Mouse (Mus musculus) CD4-positive helper T cell, adult 2 months (primary cell): Measurements from ENCODE around the gene Enpp6.
A peak's percentile ranks its signal among the peaks of the same experiment; 100 is the strongest.
"Not testable (repeated sequence)": the region's sequence is repeated elsewhere in the genome, so short reads cannot be mapped to it uniquely, and the experiment has no call there.

Experiments
- DNase-seq: peaks from one replicate; pipeline ENCODE4 v3.0.0-alpha.2; 2012; ENCODE audit warnings: low read depth, missing footprints, low spot score

The Enpp6 gene

DNA sequence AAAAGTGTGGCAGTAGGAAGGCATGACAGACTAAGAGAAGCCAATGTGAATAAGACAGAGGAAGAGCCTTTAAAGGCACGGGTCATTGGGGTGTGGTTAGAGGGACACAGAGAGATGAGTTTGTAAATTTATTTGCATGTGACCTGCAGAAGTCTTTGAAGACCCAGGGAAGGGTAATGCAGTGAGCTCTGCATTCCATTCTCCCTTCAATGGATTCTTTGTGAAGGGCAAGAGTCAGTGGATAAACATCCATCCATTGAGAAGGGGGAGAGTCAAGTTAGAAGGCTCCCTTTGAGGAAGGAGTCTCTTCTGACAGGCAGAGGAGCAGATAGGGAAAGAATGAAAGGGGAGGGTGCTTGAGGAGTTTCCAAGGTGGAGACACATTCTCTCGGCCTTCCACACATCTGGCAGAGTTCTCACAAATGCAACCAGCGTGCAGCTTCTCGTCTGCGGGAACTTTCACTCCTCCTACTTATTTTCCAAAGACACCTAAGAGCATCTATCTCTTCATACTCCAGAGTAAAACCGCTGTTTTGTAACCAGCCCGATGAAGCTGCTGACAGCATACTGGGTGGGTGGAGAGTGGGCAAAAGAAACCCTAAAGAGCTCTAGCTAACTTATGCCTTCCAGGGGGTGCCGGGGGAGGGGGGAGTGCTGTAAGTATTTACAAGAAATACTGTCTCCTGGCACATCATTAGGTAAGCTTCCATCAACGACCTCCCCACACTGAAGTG, 9.4 kb downstream of the Enpp6 start:
- DNase-seq = no peak

- no peak for DNase-seq
Observed at GRCm38 (mm10) chr8:47005676-47006075, 19.0 kb downstream of the Enpp6 start.

- DNase-seq = no peak
Observed at GRCm38 (mm10) chr8:47006785-47007184, 20.1 kb downstream of the Enpp6 start.

DNA sequence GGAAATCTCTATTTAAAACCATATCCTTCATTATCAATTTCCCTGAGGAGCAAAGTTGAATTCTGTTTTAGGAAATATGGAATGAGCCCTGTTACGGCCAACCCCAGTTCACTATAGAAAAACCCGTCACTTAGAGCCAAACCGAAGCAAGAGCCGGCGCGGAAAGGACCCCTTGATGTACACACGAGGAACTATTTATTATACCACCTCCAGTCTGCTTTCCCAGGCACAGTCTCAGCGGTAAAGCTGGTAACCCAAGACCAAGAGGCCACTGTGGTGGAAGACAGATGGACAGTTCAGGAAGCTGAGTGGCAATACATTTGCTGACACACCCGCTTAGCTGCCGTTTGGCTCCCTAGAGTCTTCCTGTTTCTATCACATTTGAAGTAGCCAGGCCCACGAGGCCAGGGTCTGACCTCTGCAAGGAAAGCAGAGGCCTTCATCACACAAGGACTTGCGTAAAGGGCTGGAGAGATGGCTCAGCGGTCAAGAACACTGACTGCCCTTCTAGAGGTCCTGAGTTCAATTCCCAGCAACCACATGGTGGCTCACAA, 21.6 kb downstream of the Enpp6 start:
- DNase-seq = no peak

- DNase-seq = peak; percentile 45
Observed at GRCm38 (mm10) chr8:47016268-47016946, 29.7 kb downstream of the Enpp6 start.

- no peak for DNase-seq
Observed at GRCm38 (mm10) chr8:47021135-47021555, 34.5 kb downstream of the Enpp6 start.

- DNase-seq = no peak
Observed at GRCm38 (mm10) chr8:47024612-47025011, 37.9 kb downstream of the Enpp6 start.

GRCm38 (mm10) chr8:47026841-47027490, 40.3 kb downstream of the Enpp6 start:
- DNase-seq = no peak

- DNase-seq = no peak
Observed at GRCm38 (mm10) chr8:47028474-47028873, 41.8 kb downstream of the Enpp6 start.

GRCm38 (mm10) chr8:47030321-47030720, 43.6 kb downstream of the Enpp6 start:
- no peak for DNase-seq

DNA sequence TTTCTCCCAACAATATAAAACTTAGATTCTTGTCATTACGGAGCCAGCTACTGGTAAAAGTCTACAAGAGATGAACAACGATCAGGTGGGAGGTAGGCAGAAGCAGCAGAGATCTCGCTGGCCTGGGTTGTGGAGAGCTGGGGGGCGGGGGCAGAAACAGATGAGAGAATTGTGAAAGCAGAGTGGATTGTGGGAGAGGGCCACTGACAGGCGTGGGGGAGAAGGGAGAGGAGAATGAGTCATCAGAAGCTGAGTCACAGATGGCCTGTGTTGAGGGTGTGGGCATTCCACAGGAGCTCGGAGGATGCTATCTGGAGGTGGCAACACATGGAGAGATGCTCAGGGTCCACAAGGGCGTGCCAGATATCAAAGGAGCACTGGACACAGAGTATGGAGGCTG, 45.4 kb downstream of the Enpp6 start:
- DNase-seq = no peak

- DNase-seq = no peak
Observed at GRCm38 (mm10) chr8:47033976-47034375, 47.3 kb downstream of the Enpp6 start.

DNA sequence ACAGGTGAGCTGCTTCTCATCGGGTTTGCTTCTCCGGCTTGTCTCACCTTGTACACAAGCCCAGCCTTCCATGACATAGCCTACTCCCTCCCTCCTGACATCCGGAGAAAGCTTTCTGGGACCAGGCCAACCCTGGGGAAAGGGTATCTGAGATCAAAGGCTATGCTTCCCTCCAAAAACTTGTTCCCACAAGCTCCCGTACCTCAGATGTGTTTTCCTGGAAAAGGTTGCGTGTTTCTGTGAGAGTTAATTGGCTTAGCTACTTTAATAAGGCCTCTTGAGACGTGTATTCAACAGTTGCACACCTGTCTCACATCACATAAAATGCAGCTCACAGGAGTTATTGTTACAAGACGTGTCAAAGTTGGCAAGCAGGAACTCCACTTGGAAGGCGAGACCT, 49.8 kb downstream of the Enpp6 start:
- no peak for DNase-seq

DNA sequence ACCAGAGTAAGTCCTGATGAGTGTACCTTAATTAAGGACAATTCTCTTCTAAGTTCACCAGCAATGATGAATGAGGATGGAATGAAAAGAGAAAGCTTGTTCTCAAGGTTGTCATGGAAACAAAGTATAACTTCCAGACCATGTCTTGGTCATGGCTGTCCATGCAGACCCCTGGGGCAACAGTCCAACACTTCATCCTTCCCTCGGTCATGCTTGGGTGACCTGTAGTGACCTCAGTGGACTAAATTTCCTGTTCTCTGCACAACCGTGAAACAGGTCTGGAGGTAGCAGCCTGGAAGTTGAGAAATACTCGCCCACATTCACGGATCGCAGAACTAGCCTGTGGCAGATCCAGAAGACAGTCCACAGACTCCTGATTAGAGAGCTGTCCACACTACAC, 50.7 kb downstream of the Enpp6 start:
- DNase-seq = no peak

GRCm38 (mm10) chr8:47040215-47040614, 53.5 kb downstream of the Enpp6 start:
- DNase-seq = not testable (repeated sequence)

GRCm38 (mm10) chr8:47046340-47046739, 59.7 kb downstream of the Enpp6 start:
- no peak for DNase-seq

GRCm38 (mm10) chr8:47047146-47047545, 60.5 kb downstream of the Enpp6 start:
- DNase-seq = no peak

DNA sequence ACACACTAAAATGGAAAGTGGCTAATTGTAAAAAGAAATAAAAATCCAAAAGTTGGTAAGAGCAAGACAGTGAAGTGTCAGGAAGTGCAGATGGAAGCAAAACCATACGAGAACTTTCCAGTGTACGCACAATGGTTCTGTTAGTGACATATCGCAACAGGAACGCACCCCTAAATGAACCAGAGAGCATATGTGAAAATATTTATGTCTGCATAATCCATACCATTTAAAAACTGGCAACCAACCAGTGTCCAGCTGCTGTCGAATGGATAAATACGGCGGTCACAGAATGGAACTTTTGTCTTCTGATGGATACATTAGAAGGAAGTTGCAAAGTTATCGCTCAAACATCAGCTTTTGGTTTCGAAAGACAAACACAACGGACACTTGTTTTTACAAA, 61.9 kb downstream of the Enpp6 start:
- DNase-seq = no peak

- DNase-seq = no peak
Observed at GRCm38 (mm10) chr8:47052643-47053042, 66.0 kb downstream of the Enpp6 start.

- DNase-seq = no peak
Observed at GRCm38 (mm10) chr8:47056086-47056485, 69.4 kb downstream of the Enpp6 start.

DNA sequence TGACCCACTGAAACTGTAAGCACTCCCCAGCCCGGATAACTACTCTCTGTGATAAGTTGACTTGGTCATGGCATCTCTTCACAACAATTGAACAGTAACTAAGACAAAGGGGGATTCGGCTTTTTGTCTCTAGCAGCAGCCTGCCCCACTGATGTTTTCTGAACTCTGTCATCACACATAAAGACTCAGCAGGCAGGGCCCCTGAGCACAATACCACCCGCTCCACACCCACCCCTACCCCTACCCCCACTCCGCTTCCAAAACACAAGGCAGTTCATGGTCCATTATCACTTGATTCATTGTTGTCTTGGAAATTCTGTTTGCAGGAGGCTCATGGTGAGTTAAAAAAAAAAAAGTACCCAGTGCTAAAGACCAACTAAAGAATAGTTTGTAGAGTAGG, 71.8 kb downstream of the Enpp6 start:
- no peak for DNase-seq

DNA sequence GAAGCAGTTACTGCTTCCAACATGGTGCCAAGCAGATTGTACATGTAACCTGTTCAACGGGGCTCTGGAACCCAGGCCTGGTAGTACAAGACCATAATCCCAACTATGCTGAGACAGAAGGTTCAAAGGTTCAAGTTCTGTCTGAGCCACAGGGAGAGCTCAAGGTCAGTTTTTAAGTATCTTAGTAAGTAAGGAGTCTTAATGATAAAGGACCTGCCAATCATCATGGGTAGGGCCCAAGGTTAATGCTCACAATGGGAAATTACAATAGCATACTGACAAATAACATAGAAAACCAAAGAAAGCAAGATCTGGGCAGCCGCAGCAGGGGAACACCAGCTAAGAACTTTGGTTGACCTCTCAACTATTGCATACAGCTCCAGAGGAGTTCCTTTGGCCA, 72.3 kb downstream of the Enpp6 start:
- no peak for DNase-seq
